Mouse (Mus musculus) CH12.LX (cell line): ENCODE results near the gene Tbata.
A peak's percentile ranks its signal among the peaks of the same experiment; 100 is the strongest.

Experiments used
- CHD2 ChIP-seq: IDR thresholded peaks from 2 replicates; pipeline ENCODE4 v1.6.1; 2011; ENCODE audit warnings: low read length, improper control_type of control experiment
- CTCF ChIP-seq, 2 experiments: IDR thresholded peaks in 1 of 2; conservative IDR thresholded peaks in 1 of 2; 2 replicates each; pipeline ENCODE4 v1.5.1; 2011 to 2012; ENCODE audit warnings: low read depth in 2 of 2, low read length in 2 of 2, improper control_type of control experiment in 1 of 2, inconsistent platforms in 1 of 2, mild to moderate bottlenecking in 1 of 2, moderate library complexity in 1 of 2
- E2F4 ChIP-seq: IDR thresholded peaks from 2 replicates; pipeline ENCODE4 v1.6.1; 2011; ENCODE audit warnings: low read depth, low read length, improper control_type of control experiment; ENCODE audit not compliant: insufficient replicate concordance
- ELF1 ChIP-seq: IDR thresholded peaks from 2 replicates; pipeline ENCODE4 v1.6.1; 2014; ENCODE audit warnings: low read depth, mild to moderate bottlenecking, inconsistent platforms, low read length, improper control_type of control experiment
- EP300 ChIP-seq: IDR thresholded peaks from 2 replicates; pipeline ENCODE4 v1.6.1; 2011; ENCODE audit warnings: low read length, improper control_type of control experiment
- GABPA ChIP-seq: IDR thresholded peaks from 2 replicates; pipeline ENCODE4 v1.6.1; 2012; ENCODE audit warnings: low read depth, low read length, improper control_type of control experiment, inconsistent platforms; ENCODE audit not compliant: insufficient replicate concordance
- MAX ChIP-seq: IDR thresholded peaks from 2 replicates; pipeline ENCODE4 v1.6.1; 2011; ENCODE audit warnings: low read length, improper control_type of control experiment
- MAZ ChIP-seq: IDR thresholded peaks from 2 replicates; pipeline ENCODE4 v1.6.1; 2012; ENCODE audit warnings: low read depth, mild to moderate bottlenecking, inconsistent platforms, low read length, improper control_type of control experiment, moderate library complexity
- MEF2A ChIP-seq: IDR thresholded peaks from 2 replicates; pipeline ENCODE4 v1.6.1; 2014; ENCODE audit warnings: low read depth, mild to moderate bottlenecking, inconsistent platforms, low read length, improper control_type of control experiment, borderline replicate concordance
- NELFE ChIP-seq: IDR thresholded peaks from 2 replicates; pipeline ENCODE4 v1.6.1; 2011; ENCODE audit warnings: low read depth, low read length, improper control_type of control experiment
- POLR2A ChIP-seq: IDR thresholded peaks from 2 replicates; pipeline ENCODE4 v1.6.1; 2011; ENCODE audit warnings: low read depth, mild to moderate bottlenecking, improper control_type of control experiment, low read length
- RAD21 ChIP-seq: IDR thresholded peaks from 2 replicates; pipeline ENCODE4 v1.6.1; 2011; ENCODE audit warnings: low read depth, mild to moderate bottlenecking, low read length, improper control_type of control experiment, moderate library complexity
- SIN3A ChIP-seq: IDR thresholded peaks from 2 replicates; pipeline ENCODE4 v1.6.1; 2012; ENCODE audit warnings: low read length, improper control_type of control experiment, inconsistent platforms

- TF ChIP-seq NELFE (peak; percentile 49; the same call in 1 of the 2 replicates), GABPA (no peak), CTCF (conservative IDR thresholded peaks at IDR 0.05 in 1 of 2, IDR thresholded peaks at IDR 0.05 in 1 of 2; ENCODE audit: low read depth in 2 of 2, low read length in 2 of 2) (no peak), SIN3A (no peak; the same call in 1 of the 2 replicates), POLR2A (peak; percentile 34), ELF1 (peak; percentile 48), RAD21 (no peak; the same call in 1 of the 2 replicates), EP300 (peak; percentile 78), MEF2A (peak; percentile 94), E2F4 (0 out of 2 replicates have a peak, but pooled peaks have one; percentile 43), MAZ (0 out of 2 replicates have a peak, but pooled peaks have one; percentile 73), CHD2 (peak; percentile 73; the same call in 1 of the 2 replicates), MAX (peak; percentile 75; the same call in 1 of the 2 replicates)
Observed at GRCm38 (mm10) chr10:61167333-61168096, 4.2 kb upstream of the Tbata start.
